Mouse (Mus musculus): ENCODE results near the gene Pts. TPM values are rescaled to one million over a fixed set of nuclear protein-coding genes. Genes with fewer than 3 reads are reported as not detected.
A peak's percentile ranks its signal among the peaks of the same experiment; 100 is the strongest.

The Pts gene
- total and polyA plus RNA-seq, 3 experiments = 35.4 to 89.4 (median 37.9) TPM

DNA sequence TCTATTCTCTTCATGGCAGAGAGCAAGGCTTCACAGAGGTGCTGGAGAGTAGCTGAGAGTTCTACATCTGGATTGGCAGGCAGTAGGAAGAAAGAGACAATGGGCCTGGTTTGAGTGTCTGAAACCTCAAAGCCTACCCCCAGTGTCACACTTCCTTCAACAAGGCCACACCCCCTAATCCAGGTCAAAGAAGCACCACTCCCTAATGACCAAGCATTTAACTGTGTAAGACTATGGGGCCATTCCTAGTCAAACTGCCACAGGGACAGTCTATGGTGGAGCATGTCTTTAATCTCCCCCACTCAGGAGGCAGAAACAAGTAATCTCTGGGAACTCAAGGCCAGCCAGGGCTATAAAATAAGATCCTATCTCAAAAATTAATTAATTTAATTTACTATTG lies 37.7 kb downstream of the Pts start:
- H3K27ac ChIP-seq (ENCODE audit: insufficient read depth, low read depth) = no peak overlapping the region
- H3K27me3 ChIP-seq (replicated peaks) = no peaks in the 10 kb centered on the region
- in situ Hi-C loops (cut with MboI; ENCODE audit: low pct_ligation_motif_present, low pct_unique_long_range_greater_than_20kb, low sequenced_read_pairs) (no loop called here), dilution Hi-C loops (cut with MboI; ENCODE audit: extremely low pct_ligation_motif_present, extremely low pct_unique_long_range_greater_than_20kb, low sequenced_read_pairs) (no loop called here)
- H3K4me3 ChIP-seq (replicated peaks in 1 of 3; ENCODE audit: low read depth in 2 of 3, low read length in 2 of 3, poor library complexity in 1 of 3) = no peak overlapping the region
- peaks cover 3% of the 10 kb centered on the region for H3K9me3 ChIP-seq (replicated peaks; ENCODE audit: low read length)
- peaks cover 3 to 27% of the 10 kb centered on the region in 2 experiments for H3K4me1 ChIP-seq (ENCODE audit: control insufficient read depth in 1 of 2, insufficient read depth in 2 of 2)
- H3K9ac ChIP-seq (ENCODE audit: insufficient read depth, low read depth) = no peak overlapping the region
- H3K36me3 ChIP-seq (replicated peaks in 1 of 2; ENCODE audit: control insufficient read depth in 1 of 2, insufficient read depth in 1 of 2, low read length in 1 of 2) = no peaks in the 10 kb centered on the region
- TF ChIP-seq USF1 (IDR thresholded peaks at IDR 0.05; ENCODE audit: low read depth, low read length) (no peak), E2F4 (IDR thresholded peaks at IDR 0.05; ENCODE audit: insufficient replicate concordance, low read depth, low read length) (no peak), MAFK (IDR thresholded peaks at IDR 0.05; ENCODE audit: insufficient replicate concordance, low read length) (no peak), CHD1 (IDR thresholded peaks at IDR 0.05; ENCODE audit: low read depth, low read length) (no peak), HCFC1 (IDR thresholded peaks at IDR 0.05; ENCODE audit: low read depth, low read length) (no peak), RAD21 (IDR thresholded peaks at IDR 0.05; ENCODE audit: low read depth, low read length) (no peak), KAT2A (IDR thresholded peaks at IDR 0.05; ENCODE audit: insufficient replicate concordance, low read length) (no peak), NRF1 (IDR thresholded peaks at IDR 0.05; ENCODE audit: low read depth, low read length) (no peak), MEF2A (IDR thresholded peaks at IDR 0.05; ENCODE audit: borderline replicate concordance, low read depth, low read length) (no peak), POLR2A (IDR thresholded peaks at IDR 0.05; ENCODE audit: low read depth, low read length) (no peak), MXI1 (IDR thresholded peaks at IDR 0.05; ENCODE audit: low read depth, low read length) (no peak), JUND (conservative IDR thresholded peaks at IDR 0.05; ENCODE audit: low read depth, low read length) (no peak), USF2 (conservative IDR thresholded peaks at IDR 0.05; ENCODE audit: low read depth, low read length) (no peak), MAZ (IDR thresholded peaks at IDR 0.05; ENCODE audit: low read depth, low read length) (no peak), GABPA (IDR thresholded peaks at IDR 0.05; ENCODE audit: insufficient replicate concordance, low read depth, low read length) (no peak), MYC (IDR thresholded peaks at IDR 0.05; ENCODE audit: low read depth, low read length) (no peak)
- DNase-seq (ENCODE audit: extremely low read depth) = peak; percentile 34
- no peaks in the 10 kb centered on the region for H3K79me2 ChIP-seq (replicated peaks; ENCODE audit: control insufficient read depth, extremely low read depth, insufficient read depth, poor library complexity, severe bottlenecking)
- no peak overlapping the region for H3K4me2 ChIP-seq (ENCODE audit: insufficient read depth, low read depth, poor library complexity, severe bottlenecking)

DNA sequence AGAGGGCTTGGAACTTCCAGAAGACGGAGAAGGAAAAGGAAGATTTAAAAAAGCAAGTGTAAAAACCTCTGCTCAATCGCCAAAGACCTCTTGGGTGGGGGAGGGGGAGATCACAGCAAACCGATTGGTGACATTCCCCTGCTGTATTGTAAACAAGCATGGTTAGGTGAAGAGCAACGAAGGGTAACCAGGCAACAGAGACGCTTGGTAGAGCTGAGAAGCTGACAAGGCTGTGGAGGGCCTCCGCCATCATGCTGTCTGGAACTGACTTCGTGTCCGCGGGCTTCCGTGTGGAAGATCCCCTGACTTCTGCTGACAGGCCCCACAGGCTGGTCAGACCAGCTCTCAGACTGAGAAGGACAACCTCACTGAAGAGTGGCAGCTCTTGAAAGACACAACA lies 43.0 kb downstream of the Pts start:
- H3K79me2 ChIP-seq (replicated peaks; ENCODE audit: control insufficient read depth, extremely low read depth, insufficient read depth, poor library complexity, severe bottlenecking) = no peaks in the 10 kb centered on the region
- no peak for DNase-seq (ENCODE audit: extremely low read depth)
- H3K9ac ChIP-seq (ENCODE audit: insufficient read depth, low read depth) = no peak overlapping the region
- dilution Hi-C loops (cut with MboI; ENCODE audit: extremely low pct_ligation_motif_present, extremely low pct_unique_long_range_greater_than_20kb, low sequenced_read_pairs) (no loop called here), in situ Hi-C loops (cut with MboI; ENCODE audit: low pct_ligation_motif_present, low pct_unique_long_range_greater_than_20kb, low sequenced_read_pairs) (no loop called here)
- no peaks in the 10 kb centered on the region for H3K36me3 ChIP-seq (replicated peaks in 1 of 2; ENCODE audit: control insufficient read depth in 1 of 2, insufficient read depth in 1 of 2, low read length in 1 of 2)
- no peak overlapping the region for H3K27ac ChIP-seq (ENCODE audit: insufficient read depth, low read depth)
- no peak overlapping the region for H3K4me2 ChIP-seq (ENCODE audit: insufficient read depth, low read depth, poor library complexity, severe bottlenecking)
- no peak overlapping the region for H3K4me3 ChIP-seq (replicated peaks in 1 of 3; ENCODE audit: low read depth in 2 of 3, low read length in 2 of 3, poor library complexity in 1 of 3)
- TF ChIP-seq TBP (conservative IDR thresholded peaks at IDR 0.05; ENCODE audit: low read depth, low read length) (no peak), GABPA (IDR thresholded peaks at IDR 0.05; ENCODE audit: insufficient replicate concordance, low read depth, low read length) (no peak), ZNF384 (IDR thresholded peaks at IDR 0.05; ENCODE audit: low read depth, low read length) (no peak), KAT2A (IDR thresholded peaks at IDR 0.05; ENCODE audit: insufficient replicate concordance, low read length) (no peak), ELF1 (IDR thresholded peaks at IDR 0.05; ENCODE audit: low read depth, low read length) (no peak), TCF12 (IDR thresholded peaks at IDR 0.05; ENCODE audit: low read depth, low read length) (no peak), ETS1 (conservative IDR thresholded peaks at IDR 0.05; ENCODE audit: low read depth, low read length) (no peak), ZC3H11A (IDR thresholded peaks at IDR 0.05; ENCODE audit: low read depth, low read length) (no peak), IRF4 (IDR thresholded peaks at IDR 0.05; ENCODE audit: low read depth, low read length) (no peak), CHD2 (IDR thresholded peaks at IDR 0.05; ENCODE audit: low read length) (no peak), MAX (IDR thresholded peaks at IDR 0.05; ENCODE audit: low read length) (no peak), ZMIZ1 (IDR thresholded peaks at IDR 0.05; ENCODE audit: low read depth, low read length) (no peak), BHLHE40 (IDR thresholded peaks at IDR 0.05; ENCODE audit: low read depth, low read length) (no peak), MEF2A (IDR thresholded peaks at IDR 0.05; ENCODE audit: borderline replicate concordance, low read depth, low read length) (no peak), NELFE (IDR thresholded peaks at IDR 0.05; ENCODE audit: low read depth, low read length) (no peak), POLR2A (IDR thresholded peaks at IDR 0.05; ENCODE audit: low read depth, low read length) (no peak), MYC (IDR thresholded peaks at IDR 0.05; ENCODE audit: low read depth, low read length) (no peak), SIN3A (IDR thresholded peaks at IDR 0.05; ENCODE audit: low read length) (no peak), JUND (conservative IDR thresholded peaks at IDR 0.05; ENCODE audit: low read depth, low read length) (no peak)
- peaks cover 3 to 11% of the 10 kb centered on the region in 2 experiments; a peak in 2 of 4 replicates for H3K4me1 ChIP-seq (ENCODE audit: control insufficient read depth in 1 of 2, insufficient read depth in 2 of 2)
- no peaks in the 10 kb centered on the region for H3K27me3 ChIP-seq (replicated peaks)
- H3K9me3 ChIP-seq (replicated peaks; ENCODE audit: low read length) = no peaks in the 10 kb centered on the region

Data from CH12.LX (cell line).